Mouse (Mus musculus) frontal cortex, adult 2 months (tissue): Measurements from ENCODE around the gene Kcnj6. TPM values are rescaled to one million over a fixed set of nuclear protein-coding genes. Genes with fewer than 3 reads are reported as not detected.
"Not testable (repeated sequence)": the region's sequence is repeated elsewhere in the genome, so short reads cannot be mapped to it uniquely, and the experiment has no call there.

ENCODE experiments used
- DNase-seq, 2 experiments: peaks; one replicate each; pipeline ENCODE4 v3.0.0; 2022; ENCODE audit warnings: low spot score in 1 of 2; ENCODE audit errors: extremely low spot score in 1 of 2
- polyA plus RNA-seq: library from polyadenylated mRNA; depleted of rRNA; stranded (reverse); fragments of >200 nt; gene quantifications from 2 replicates; pipeline ENCODE4 v1.2.3, GENCODE M21; 2012

Gene Kcnj6
- polyA plus RNA-seq, 1 experiment: 17.4 TPM

DNA sequence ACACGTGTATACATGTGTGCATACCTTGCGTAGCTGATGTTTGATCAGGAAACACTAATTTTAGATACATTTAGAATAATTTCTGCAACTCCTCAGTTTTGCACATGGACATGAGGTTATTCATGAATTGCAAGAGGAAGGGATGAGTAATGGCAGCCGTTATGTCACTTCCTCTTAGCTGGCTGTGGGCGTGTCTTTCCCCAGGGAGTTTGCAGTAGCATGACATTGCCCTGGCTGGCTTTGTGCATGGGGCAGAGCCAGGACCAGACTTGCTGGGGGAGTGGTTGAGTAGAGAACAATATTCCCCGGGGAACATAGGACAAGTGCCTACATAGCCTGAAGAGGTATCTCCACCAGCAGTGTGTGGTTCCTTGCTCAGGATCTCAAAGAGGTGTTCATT, 134.0 kb downstream of the Kcnj6 start:
- DNase-seq: no peak

DNA sequence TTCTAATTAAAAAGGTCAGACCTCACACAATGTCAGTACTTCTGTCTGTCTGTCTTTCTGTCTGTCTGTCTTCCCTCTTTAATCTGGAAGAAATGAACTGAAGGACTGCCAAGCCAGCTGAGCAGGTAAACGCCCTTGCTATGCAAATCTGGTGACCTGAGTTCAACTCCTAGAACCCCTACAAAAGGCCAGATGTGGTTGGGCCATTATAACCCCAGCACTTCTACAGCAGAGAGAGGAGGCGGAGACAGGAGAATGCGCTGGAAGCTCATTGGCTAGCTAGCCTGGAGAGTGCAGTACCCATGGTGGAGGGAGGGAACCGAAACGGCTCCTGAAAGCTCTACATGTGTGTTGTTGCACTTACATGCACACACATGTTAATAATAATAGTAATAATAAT, 141.5 kb downstream of the Kcnj6 start:
- no peak for DNase-seq

DNA sequence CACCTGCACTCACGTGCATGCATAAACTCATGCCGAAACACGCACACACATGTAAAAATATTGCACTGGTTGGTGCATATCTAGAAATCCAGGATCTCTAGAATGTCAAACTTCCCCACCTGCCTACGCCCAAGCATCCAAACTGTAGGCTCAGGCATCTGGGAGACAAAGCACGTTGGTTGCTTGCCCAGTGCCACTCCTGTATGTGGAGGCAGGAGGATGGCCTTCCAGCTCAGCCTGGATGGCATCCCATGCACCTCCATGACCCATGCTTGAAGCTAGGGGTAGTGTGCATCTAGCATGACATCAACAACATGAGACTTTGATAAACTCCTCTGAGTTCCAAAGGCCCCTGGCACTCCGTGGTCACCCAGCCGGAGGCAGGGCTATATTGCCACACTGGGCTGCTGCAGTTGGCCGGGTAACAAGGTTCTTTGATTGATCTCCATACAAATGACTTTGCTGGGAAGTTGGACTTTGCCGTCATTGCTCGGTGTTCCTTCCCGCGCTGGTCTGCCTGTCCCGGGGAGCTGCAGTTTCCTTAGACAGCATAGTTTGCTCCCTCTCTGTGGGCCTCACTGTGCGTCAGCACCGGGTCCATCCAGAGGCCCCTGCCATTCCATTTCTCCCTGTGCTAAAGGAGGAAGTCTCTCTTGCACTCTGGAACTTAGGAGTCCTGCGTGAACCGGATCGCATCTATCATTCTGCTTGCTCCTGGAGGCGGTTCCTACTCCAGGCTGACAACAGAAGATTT, 144.9 kb downstream of the Kcnj6 start:
- peak in 1 of 2 experiments; percentile 36 for DNase-seq

DNA sequence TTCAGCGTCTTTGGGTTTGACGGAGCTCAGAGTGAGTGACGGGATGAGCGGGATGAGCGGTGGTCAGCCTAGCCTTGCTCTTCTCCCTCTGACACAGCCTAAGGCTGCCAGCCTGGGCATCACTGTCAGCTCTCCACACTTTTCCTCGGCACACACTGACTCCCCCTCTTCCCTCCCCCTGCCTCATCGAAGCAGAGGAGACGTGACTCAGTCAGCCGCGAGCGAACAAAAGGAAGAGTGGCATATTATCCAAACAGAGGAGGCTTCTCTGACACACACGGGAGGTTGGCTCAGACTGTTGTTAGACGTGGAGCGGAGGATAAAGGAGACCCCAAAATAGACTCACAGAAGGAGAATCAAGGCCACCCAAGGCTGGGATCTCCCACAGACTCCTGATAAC, 147.1 kb downstream of the Kcnj6 start:
- DNase-seq: peak; percentile 47 to 73

DNA sequence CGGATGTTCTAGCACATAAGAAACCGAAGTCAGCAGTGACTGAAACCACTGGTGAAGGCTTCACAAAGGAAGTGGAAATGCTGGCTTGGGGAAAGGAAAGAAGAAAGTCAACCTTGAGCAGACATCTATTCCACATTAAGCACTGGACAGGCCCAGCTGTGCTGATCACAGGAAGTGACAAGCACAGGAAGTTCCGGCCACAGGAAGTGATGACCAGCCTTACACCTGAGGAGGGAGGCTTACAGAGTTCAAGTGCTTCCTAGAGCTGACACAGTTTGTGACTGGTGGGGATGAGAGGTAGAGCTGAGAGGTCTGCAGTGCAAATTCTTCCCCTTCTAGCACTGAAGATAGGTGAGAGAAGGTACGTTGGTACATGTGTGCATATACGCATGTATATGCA, 151.5 kb downstream of the Kcnj6 start:
- no peak for DNase-seq

DNA sequence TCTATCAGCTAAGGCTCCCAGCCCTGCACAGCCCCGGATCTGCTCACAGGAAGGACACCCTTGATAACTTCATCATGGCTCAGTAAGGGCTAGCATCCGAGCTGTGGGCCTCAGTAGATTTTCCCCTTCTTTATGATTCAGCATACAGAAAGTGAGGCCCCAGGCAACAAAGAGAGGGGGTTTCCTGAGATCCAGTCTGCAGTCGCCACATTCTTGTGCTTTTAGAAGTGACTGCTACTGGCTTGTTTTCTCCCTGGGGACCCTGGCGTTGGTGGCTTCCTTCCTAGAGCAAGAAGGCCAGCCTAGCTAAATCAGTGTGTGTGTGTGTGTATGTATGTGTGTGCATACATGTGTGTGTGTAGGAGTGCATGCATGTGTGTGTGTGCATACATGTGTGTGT, 152.7 kb downstream of the Kcnj6 start:
- DNase-seq: no peak

DNA sequence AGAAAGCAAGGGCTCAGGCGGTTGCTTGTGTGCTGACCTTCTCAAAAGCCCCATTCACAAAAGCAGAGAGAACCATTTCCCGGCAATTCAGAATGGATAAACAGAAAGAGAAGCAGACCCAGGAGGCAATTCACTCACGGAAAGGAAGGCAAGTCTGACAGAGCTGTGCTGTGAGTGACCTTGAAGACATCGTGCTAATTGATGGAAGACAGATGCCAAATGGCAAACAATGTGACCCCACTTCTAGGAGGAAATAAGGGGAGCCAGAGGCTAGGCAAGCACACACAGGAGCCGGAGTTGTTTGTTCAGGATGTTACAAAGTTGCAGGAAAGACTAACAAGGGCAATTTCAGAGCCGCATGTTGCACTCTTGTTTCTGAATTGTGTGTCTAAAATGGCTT, 158.1 kb downstream of the Kcnj6 start:
- no peak for DNase-seq

DNA sequence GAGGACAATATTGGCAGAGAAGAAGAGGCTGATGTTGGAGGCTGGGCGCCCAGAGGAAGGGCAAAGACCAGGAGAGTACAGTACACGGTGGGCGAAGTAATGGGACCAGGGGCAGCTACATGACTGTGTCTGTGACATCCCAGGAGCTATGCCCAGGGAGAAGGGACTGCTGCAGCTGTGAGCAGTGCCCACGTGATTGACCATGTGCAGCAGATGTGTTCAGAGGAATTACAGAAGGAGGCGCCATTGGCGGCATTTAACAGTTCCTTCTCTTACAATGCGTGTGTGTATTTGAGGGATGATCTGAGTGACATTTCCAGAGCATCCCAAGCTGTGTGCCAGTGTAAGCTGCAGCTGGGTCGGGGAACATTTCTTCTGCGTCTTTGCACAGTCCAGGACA, 159.6 kb downstream of the Kcnj6 start:
- peak in 1 of 2 experiments; percentile 27 for DNase-seq

DNA sequence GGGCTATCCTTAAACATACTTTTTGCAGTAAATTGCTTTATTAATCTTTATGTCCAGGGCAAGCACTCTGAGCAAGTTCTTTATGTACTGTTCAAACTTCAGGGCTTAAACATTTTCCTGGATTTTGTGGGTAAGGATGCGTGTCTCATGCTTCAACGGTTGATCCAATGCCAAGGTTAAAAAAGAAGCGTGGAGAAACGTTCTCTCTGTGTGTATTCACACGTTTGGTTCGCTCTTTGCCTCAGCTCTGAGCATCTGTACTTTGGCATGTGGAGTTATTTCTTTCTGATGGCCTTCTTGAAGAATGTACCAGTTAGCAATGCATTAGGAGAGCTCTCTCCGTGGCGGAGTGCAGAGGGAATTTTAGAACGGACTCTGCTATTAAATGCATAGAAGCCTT, 163.0 kb downstream of the Kcnj6 start:
- peak in 1 of 2 experiments; percentile 55 for DNase-seq

DNA sequence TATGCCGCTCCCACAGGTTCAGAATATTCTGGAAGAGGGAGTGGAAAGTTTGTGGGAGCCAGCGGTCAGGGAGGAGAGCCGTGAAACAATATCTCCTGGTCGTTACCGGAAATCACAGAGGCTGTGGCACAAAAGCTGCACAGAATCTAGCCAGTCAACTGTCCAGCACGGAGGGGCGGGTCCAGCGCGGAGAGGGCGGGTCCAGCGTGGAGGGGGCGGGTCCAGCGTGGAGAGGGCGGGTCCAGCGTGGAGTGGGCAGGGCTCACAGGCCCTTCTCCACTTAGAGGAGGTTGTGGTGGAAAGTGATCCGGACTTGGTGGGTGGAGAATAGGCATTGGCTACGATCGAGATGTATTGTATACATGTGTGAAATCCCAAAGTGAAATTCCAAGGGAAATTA, 169.3 kb downstream of the Kcnj6 start:
- no peak for DNase-seq

DNA sequence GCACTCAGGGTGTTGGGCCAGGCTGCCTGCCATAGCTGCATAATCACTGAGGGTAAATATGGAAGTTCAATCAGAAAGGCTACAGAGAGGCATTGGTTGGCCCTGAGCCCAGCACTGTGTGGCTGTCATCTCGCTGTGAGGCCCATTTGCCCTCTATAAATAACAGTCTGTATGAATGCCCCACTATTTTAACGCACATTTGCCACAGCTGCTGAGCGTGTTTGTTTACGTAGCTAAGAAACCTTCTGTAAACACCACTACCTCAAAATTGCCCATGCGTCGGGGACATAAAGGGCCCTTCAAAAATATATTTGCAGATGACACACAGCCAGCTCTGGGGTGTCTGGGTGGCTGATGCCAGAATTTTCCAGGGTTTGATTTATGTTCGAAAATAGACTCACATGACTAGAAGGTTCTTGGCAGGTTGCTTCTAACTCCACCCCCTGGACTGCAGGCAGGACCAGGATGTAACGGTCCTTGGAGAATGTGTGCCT, 170.4 kb downstream of the Kcnj6 start:
- DNase-seq: peak; percentile 38 to 53

DNA sequence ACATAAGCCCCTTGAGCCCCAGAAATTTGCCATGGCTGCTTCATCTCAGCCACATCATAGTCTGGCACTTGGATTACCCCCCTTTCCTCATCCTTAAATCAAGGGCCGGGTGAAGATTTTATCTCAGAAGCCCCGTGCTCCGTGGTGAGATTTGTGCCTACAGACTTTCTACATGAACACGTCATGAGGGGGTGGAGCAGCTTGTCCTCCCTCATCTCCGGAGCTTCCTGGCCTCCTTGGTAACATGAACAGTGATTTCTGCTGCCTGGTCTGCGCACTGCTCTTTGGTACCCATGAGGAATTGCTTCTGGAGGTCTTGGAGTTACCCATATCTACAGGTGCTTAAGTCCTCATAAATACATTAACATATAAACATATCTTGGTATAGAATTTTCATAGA, 172.2 kb downstream of the Kcnj6 start:
- DNase-seq: peak in 1 of 2 experiments; percentile 60

DNA sequence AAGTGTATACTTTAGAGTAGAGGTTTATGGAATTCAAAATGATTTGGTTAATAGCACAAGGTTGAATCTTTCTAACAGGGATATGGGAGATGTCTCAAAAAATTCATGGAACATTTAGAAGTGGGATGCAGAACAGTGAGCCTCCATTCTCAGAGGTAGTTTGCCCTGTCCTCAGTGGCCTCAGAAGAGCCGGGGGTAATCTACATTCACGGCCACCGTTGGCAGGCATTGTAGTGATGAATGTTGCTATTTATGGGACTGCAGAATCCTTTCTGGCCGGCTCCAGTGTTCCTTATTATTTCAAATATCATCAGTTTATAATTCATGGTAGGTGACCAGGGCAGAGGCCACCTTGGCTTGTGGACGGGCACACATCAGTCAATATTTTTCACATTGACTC, 174.9 kb downstream of the Kcnj6 start:
- DNase-seq: no peak

DNA sequence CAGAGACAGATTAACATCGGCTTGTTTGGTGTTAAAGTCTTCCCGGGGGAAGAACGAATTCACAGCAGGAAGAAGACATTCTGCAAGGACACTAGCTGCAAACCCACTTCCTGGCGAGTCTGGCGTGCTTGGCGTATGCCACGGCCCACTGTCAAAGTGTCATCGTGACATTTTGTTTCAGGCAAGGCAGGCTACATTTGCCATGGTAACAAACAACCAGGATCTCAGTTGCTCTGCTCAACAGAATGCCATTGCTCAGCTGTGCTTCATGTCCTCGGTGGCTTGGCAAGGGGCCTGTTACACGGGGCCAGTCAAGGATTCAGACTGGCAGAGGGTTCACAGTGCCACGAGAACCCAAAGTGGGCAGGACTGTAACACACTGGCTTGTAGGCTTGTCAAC, 175.9 kb downstream of the Kcnj6 start:
- DNase-seq: peak; percentile 33 to 73

DNA sequence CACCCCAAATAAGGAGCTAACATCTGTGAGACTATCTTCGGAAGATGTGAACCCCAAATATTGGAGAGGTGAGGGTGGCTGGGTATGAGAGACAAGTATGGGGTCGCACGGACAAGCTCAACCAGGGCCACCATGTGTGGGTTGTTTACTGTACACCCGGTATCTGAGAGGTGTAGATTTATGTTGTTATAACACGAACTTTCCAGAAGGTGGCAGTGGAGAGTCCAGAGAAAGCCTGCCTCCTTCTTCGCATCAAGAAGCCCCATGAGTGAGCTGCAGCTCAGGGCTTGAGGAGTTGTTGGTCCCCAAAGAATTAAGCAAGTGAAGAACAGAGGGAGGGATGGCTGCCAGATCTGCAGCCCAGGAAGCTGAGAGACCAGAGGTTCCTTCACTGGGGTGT, 181.1 kb downstream of the Kcnj6 start:
- peak in 1 of 2 experiments; percentile 81 for DNase-seq

DNA sequence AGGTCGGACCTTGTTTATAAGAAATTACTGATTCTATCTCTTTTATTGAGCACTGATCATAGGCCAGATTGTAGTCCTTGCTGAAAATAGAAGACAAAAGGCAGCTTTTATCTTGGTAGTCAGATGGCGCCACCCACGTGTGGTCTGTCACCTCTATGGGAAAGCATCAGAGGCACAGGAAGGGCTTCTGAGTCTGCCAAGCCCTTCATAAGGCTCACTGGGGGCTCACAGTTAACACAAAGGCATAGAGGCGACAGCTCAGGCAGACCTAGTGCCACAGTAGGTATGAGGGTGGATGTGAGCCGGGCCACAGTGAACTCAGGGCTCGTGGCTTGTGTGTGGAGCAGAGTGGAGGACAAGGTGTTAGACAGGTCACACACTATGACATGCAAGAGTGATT, 181.6 kb downstream of the Kcnj6 start:
- DNase-seq: peak in 1 of 2 experiments; percentile 42

DNA sequence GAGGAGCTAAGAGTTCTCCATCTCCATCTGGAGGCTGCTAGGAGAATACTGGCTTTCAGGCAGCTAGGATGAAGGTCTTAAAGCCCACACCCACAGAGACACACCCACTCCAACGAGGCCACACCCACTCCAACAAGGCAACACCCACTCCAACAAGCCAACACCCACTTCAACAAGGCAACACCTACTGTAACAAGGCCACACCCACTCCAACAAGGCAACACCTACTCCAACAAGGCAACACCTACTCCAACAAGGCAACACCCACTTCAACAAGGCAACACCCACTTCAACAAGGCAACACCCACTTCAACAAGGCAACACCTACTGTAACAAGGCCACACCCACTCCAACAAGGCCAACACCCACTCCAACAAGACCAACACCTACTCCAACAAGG, 188.2 kb downstream of the Kcnj6 start:
- DNase-seq: not testable (repeated sequence)

DNA sequence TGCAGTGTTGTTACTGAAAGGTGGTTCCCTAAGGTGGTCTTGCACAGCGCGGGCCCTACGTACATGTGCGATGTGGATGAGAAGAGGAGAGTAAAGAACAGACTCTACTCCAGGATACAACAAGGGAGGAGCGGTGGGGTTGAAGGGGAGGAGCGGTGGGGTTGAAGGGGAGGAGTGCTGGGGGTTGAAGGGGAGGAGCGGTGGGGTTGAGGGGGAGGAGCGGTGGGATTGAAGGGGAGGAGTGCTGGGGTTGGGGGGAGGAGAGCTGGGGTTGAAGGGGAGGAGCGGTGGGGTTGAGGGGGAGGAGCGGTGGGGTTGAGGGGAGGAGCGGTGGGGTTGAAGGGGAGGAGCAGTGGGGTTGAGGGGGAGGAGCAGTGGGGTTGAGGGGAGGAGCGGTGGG, 199.3 kb downstream of the Kcnj6 start:
- no peak for DNase-seq

DNA sequence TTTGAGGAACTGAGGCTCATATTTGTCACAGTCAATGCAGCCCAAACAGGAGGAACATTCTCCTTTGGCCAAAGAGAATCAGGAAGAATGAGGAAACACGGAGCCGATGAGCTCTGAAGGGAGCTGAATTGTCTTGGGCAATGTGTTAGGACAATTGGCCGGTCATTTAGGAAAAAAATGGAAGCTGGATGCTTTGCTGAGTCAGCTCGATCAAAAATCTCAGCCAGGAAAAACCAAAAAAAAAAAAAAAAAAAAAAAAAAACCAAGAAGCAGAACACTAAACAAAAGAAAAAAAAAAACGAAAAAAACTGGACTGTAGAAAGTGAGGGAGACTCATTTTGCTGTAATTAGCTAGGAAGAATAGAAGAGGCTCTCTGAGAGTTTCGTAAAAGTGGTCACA, 200.1 kb downstream of the Kcnj6 start:
- no peak for DNase-seq

DNA sequence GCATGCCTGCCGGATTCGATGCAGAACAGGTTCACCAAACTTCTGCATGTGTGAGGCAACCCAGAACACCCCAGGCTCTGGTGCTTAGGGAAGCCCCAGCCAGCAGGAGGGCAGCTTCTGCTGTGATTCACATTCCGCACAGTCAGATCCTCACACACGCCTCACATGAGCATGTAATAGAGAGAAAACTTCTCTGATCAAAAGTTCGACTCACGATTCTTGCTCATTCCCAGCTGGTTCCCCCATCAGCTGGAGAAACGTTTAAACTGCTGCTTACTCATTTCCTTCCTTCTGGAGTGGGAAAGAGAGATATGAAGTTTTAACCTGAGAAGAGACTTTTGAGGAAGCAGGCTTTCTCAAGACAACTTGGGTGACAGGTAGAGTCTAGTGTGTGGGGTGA, 204.5 kb downstream of the Kcnj6 start:
- DNase-seq: no peak

DNA sequence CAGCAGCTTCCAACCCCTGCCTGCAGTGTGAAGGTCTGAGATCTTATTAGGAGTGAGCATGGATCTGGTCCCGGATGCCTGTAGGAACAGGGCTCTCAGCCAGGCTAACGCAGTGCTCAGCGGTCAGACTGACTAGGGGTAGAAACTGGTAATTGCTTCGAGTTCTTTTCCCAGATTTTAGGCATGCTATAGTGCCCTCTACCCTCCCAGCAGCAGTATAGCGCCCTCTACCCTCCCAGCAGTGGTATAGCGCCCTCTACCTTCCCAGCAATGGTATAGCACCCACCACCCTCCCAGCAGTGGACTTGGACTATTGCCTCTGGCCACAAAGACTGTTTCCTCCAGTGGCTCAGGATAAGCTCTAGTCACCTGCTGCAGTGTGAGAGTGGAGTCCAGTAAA, 207.5 kb downstream of the Kcnj6 start:
- peak in 1 of 2 experiments; percentile 17 for DNase-seq

DNA sequence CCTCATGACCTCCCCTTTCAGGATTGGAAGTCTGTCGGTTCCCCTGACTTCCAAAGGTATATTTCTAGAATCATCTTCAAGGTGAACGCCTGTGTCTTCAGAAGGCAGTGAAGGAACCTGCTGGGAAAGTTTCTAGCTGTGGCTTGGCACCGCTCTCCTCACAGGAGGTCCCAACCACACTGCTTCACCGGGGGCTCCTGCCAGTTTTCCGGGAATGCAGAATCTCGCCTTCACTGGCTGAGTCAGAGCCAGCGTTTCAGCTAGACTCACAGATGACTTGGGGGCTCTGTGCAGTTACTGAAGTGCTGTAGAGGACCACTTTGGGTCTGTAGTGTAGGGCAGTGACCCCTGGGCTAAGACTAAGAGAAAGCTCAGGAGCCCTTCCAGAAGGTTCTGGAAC, 208.8 kb downstream of the Kcnj6 start:
- no peak for DNase-seq

DNA sequence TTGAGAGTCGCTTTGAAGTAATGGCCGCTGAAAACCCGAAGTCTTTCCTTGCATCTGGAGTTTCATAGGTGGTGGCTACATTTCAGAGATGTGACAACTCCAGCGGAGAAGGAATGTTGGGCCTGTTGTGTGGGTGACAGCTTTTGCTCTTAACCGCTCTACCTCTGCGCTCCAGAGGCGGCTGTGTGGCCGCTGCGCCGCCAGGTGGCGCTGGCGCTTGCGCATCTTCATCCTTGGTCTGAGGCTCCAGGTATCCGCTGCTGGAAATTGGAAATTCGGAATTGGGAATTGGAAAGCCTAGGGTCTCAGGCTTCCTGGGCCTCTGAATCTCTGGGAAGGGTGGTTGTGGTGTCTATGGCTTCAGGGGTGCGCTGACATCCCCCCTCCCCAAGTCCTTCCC, 209.3 kb downstream of the Kcnj6 start:
- DNase-seq: peak; percentile 48 to 89
